Mouse (Mus musculus) forebrain, embryonic 14.5 days (tissue): ENCODE measurements at regions not wholly inside any gene's neighbourhood (a gene's known extent, or its start where the extent isn't known, plus 50 kb on each side); places are given as distances from the start of the nearest gene placed in this dataset.

Experiments
- ATAC-seq: fragments of 200-750 bp; cut with Nextera tagmentation; 2 replicates; pipeline ENCODE4 v1.8.0; 2017; ENCODE audit warnings: mild to moderate bottlenecking, moderate library complexity
- DNase-seq: peaks from one replicate; pipeline ENCODE4 v3.0.0-alpha.2; 2015; ENCODE audit warnings: low spot score
- H3K27ac ChIP-seq: fragments of 300-500 bp; sonication (generic); 2 replicates; pipeline ENCODE4 v1.5.1; 2014; ENCODE audit warnings: low read depth, mild to moderate bottlenecking, control low read depth, low read length, moderate library complexity
- H3K27me3 ChIP-seq: fragments of 300-500 bp; sonication (generic); replicated peaks from 2 replicates; pipeline ENCODE4 v1.6.1; 2014; ENCODE audit warnings: low read length, control low read depth, mixed read lengths; ENCODE audit not compliant: control insufficient read depth, insufficient read depth
- H3K36me3 ChIP-seq: fragments of 300-500 bp; sonication (generic); 2 replicates; pipeline ENCODE4 v1.6.1; 2014; ENCODE audit warnings: low read length, control low read depth; ENCODE audit not compliant: control insufficient read depth, insufficient read depth
- H3K4me1 ChIP-seq: fragments of 300-500 bp; sonication (generic); 2 replicates; pipeline ENCODE4 v1.6.1; 2014; ENCODE audit warnings: antibody characterized with exemption, low read length, control low read depth; ENCODE audit not compliant: control insufficient read depth, insufficient read depth
- H3K4me2 ChIP-seq: fragments of 300-500 bp; sonication (generic); 2 replicates; pipeline ENCODE4 v1.6.1; 2014; ENCODE audit warnings: mild to moderate bottlenecking, control low read depth, low read length
- H3K4me3 ChIP-seq: fragments of 300-500 bp; sonication (generic); 2 replicates; pipeline ENCODE4 v1.5.1; 2014; ENCODE audit warnings: low read depth, low read length, control low read depth
- H3K9ac ChIP-seq: fragments of 300-500 bp; sonication (generic); 2 replicates; pipeline ENCODE4 v1.6.1; 2014; ENCODE audit warnings: mild to moderate bottlenecking, low read length, control low read depth, moderate library complexity
- H3K9me3 ChIP-seq: fragments of 300-500 bp; sonication (generic); replicated peaks from 2 replicates; pipeline ENCODE4 v1.6.1; 2016; ENCODE audit warnings: low read length, control low read depth, mixed read lengths; ENCODE audit not compliant: control insufficient read depth
- WGBS: fragments of 180-500 bp; shearing (Covaris S2); extraction: QIAGEN DNeasy Blood & Tissue Kit; methylation state at CpG from one replicate; pipeline ENCODE4 v1.1.7; 2014; 5-methylcytosine and 5-hydroxymethylcytosine counted together

DNA sequence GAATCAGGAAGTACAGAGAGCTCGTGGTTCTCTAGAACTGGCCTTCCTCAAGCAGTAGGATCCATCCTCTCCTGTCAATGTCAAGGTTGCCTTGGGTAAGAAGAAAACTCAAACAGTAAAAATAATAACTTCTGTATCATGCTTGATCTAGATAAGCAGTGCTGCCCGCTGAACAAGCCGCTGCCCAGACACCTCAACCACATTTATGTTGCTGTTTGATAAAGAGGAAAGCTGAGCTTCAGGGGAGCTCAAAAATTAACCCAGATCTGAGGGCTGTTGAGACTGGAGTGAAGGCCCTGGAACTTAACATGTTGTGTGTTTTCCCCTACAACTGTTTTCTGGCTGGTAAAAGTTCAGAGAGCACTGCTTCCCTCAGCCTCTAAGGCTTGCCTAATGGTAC is 389.1 kb downstream of the Insc start:
- Histone ChIP-seq H3K4me1 (peaks cover 19% of the 10 kb centered on the region; the same call in 1 of the 2 replicates), H3K9me3 (no peaks in the 10 kb centered on the region), H3K4me2 (no peak overlapping the region), H3K4me3 (no peak overlapping the region), H3K27me3 (no peaks in the 10 kb centered on the region), H3K36me3 (no peaks in the 10 kb centered on the region), H3K9ac (no peak overlapping the region), H3K27ac (peak overlapping the region; percentile 23)
- DNase-seq, result no peak
- WGBS, result 76% methylated on average over 3 of the region's 3 CpGs
- ATAC-seq, result no peak

DNA sequence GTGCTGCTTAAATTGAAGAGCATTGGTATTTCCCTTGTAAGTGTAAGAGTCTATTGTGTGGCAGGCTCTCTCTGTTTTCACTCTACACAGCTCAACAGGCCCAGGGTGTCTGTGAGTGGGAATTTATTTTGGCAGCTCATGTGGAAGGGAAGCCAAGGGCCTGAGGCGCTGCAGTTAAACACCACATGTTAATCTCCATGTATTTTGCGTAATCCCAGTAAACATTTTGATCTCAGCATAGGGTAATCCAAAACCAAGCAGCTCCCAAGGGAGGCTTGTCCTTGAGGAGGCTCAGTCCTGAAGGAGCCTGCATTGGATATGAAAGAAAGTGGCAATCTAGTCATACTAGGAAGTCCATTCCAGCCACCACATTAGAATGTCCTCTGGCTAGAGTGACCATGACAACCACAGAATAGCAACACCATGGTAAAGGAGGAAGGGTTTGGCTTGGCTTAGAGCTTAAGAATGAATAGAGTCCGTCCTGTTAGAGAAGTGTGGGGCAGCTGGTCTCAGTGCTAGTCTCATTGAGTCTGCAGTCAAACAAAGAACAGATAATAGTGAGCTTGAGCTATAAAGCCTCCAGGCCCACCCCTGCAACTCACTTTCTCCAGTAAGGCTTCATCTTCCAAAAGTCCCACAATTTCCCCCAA is 391.6 kb downstream of the Insc start:
- ATAC-seq, result peak; percentile 18; the same call in 1 of the 2 replicates

DNA sequence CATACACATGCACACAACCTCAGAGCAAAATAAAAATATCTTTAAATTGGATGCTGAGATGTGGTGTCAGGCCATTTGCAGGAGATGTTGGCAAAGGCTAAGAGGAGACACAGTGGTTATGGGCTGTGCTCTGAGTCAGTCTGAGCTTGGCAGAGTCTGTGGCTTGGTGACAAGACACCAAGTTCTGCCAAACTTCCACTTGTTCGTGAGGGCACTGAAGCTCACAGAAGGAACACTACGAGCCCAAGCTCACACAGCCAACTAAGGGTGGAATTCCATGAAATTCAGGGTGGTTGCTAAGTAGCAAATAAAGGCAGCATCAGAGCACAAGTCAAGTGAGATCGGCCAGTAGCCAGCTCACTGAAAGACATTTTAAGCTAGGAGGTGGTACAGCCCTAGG is 396.8 kb downstream of the Insc start:
- Histone ChIP-seq H3K4me3 (no peak overlapping the region), H3K9ac (no peak overlapping the region), H3K9me3 (no peaks in the 10 kb centered on the region), H3K27me3 (no peaks in the 10 kb centered on the region), H3K4me1 (no peaks in the 10 kb centered on the region), H3K36me3 (no peaks in the 10 kb centered on the region), H3K27ac (no peak overlapping the region), H3K4me2 (no peak overlapping the region)
- ATAC-seq (no peak), DNase-seq (no peak)
- WGBS, result 69% methylated on average over 3 of the region's 3 CpGs

More for the DNA sequence above, 391.6 kb downstream of the Insc start:
- Histone ChIP-seq H3K4me2 (no peak overlapping the region), H3K27me3 (no peaks in the 10 kb centered on the region), H3K36me3 (no peaks in the 10 kb centered on the region), H3K4me1 (peaks cover 13% of the 10 kb centered on the region; the same call in 1 of the 2 replicates), H3K27ac (no peak overlapping the region), H3K4me3 (no peak overlapping the region), H3K9ac (no peak overlapping the region), H3K9me3 (no peaks in the 10 kb centered on the region)
- 58% methylated on average over 3 of the region's 3 CpGs for WGBS
- DNase-seq, result peak; percentile 46

DNA sequence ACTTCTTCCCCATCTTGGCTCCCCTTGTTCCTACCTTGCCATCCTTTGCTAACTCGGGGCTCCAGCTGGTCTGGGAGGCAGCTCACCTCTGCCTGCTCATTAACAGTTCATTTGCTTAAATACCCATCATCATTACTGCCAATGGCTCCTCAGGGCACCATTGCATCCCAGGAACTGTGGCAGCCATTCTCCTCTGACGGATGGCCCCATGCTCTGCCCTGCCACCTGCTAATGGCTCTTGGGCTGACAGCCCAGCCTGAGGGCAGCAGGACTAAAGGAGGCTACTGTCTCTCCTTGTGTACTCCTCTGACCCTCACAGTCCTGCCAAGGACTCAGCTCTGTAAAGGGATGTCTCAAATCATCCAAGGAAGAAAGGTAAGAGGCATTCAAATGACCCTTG is 398.7 kb downstream of the Insc start:
- ATAC-seq, result no peak
- Histone ChIP-seq H3K4me3 (no peak overlapping the region), H3K4me1 (no peaks in the 10 kb centered on the region), H3K9ac (no peak overlapping the region), H3K27ac (no peak overlapping the region), H3K9me3 (no peaks in the 10 kb centered on the region), H3K27me3 (no peaks in the 10 kb centered on the region), H3K4me2 (no peak overlapping the region), H3K36me3 (no peaks in the 10 kb centered on the region)
- WGBS, result 44% methylated on average over 2 of the region's 2 CpGs
- DNase-seq, result no peak

DNA sequence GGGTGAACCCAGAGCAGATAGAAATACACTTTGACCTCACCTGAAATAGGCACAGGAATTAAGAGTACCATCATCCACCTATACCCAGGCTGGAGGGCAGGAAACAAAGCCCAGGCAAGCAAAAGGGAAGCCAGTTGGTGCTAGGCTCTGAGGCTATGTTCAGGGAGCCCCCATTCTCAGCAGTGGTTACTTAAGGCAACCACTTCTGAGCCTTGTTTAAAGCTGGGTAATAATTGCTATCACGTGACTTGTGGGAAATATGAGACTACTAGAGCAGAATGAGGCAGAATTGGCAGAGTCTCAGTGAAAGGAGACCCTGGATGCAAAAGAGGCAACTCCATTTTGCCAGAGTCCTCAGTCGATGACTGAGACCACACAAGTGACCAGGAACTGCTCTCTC is 401.5 kb downstream of the Insc start:
- H3K27me3 ChIP-seq, result no peaks in the 10 kb centered on the region
- no peak for DNase-seq
- no peaks in the 10 kb centered on the region for H3K9me3 ChIP-seq
- 73% methylated on average over 2 of the region's 2 CpGs for WGBS
- no peak overlapping the region for H3K4me3 ChIP-seq
- no peaks in the 10 kb centered on the region for H3K4me1 ChIP-seq
- no peak for ATAC-seq
- no peak overlapping the region for H3K27ac ChIP-seq
- no peak overlapping the region for H3K4me2 ChIP-seq
- H3K36me3 ChIP-seq, result no peaks in the 10 kb centered on the region
- no peak overlapping the region for H3K9ac ChIP-seq

DNA sequence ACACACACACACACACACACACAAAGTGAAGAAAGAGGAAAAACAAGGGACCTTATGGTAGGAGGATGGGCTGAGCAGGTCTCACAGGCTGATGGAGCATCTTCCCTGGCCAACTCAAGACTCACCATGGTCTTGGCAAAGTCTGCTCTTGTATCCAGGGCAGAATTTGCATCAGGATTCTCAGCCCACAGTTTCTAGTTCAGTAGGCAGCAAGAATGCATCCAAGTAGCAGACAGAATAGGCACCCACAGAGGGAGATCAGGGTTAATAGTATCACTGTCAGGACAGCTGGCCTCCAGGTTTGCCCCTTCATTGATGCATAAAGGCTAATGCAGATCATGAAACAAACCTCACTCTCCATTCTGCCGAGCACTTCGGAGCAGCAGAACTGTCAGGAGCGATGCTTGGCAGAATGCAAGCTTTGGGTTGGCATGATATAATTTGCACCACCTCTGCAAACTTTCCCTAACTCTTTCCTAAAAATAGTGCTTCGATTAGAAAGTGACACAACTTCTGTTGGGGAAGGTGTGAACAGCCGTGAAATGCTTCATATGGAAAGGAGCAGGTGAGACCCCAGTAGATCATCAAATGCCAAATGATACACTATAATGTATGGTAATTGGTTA is 404.0 kb downstream of the Insc start:
- Histone ChIP-seq H3K36me3 (no peaks in the 10 kb centered on the region), H3K4me1 (no peaks in the 10 kb centered on the region), H3K4me3 (no peak overlapping the region), H3K27ac (no peak overlapping the region), H3K4me2 (no peak overlapping the region), H3K9ac (no peak overlapping the region), H3K27me3 (no peaks in the 10 kb centered on the region), H3K9me3 (no peaks in the 10 kb centered on the region)
- ATAC-seq, result no peak
- no peak for DNase-seq
- 67% methylated on average over 5 of the region's 5 CpGs for WGBS

DNA sequence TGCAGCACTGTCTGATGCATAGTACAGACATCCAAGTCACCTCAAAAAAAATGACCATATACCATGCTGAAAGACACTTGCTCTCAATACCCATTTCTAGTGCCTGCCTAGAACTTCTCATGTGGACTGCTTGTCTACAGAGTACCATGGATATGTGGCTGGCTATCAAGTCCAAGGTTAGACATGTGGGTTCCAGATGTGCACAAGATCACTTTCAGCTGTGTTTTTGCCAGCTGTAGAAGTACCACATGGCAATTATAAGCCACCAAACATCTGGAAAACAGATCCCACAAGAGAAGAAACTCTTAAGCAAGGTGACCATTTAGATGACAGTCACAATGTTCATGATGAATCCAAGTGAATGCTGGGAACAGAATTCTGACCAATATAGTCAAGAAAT is 409.8 kb downstream of the Insc start:
- H3K4me3 ChIP-seq, result no peak overlapping the region
- H3K4me2 ChIP-seq, result no peak overlapping the region
- no peaks in the 10 kb centered on the region for H3K27me3 ChIP-seq
- DNase-seq (no peak), ATAC-seq (no peak)
- H3K36me3 ChIP-seq, result no peaks in the 10 kb centered on the region
- H3K27ac ChIP-seq, result no peak overlapping the region
- no peaks in the 10 kb centered on the region for H3K4me1 ChIP-seq
- no peaks in the 10 kb centered on the region for H3K9me3 ChIP-seq
- no peak overlapping the region for H3K9ac ChIP-seq

DNA sequence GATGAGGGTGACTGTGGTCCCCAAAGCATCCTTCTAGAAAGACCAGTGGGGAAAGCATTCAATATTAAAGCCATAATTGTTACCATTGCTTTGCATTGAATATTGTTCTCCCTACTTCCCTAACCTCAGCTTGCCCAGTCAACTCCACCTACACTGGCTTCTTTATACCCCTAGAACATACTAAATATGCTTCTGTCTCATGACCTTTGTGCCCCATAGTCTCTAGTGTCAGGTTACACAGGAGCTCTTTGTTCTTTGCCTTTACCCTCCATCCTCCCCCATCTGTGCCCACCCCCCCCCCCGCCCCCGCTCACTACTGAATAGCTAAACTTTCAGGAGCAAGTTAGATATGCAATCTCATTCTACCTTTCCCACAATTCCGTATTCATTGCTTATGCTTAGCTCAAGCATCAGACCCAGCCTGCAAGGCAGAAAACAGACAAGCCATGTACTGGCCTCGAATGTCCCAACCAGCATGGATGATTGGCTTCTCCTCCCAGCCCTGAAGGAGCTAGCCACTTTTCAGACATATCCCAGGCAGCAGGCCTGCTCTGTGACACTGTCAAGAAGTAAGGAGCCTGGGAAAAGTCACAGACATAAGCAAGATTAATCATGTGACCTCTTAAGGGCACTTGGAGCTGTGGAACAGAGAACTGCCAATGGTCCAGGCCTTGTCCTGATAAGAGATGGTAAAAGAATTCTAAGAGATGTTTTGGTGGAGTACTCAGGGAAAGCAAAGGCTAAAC is 410.4 kb downstream of the Insc start:
- WGBS, result 43% methylated on average over 4 of the region's 4 CpGs
- H3K4me2 ChIP-seq, result no peak overlapping the region

DNA sequence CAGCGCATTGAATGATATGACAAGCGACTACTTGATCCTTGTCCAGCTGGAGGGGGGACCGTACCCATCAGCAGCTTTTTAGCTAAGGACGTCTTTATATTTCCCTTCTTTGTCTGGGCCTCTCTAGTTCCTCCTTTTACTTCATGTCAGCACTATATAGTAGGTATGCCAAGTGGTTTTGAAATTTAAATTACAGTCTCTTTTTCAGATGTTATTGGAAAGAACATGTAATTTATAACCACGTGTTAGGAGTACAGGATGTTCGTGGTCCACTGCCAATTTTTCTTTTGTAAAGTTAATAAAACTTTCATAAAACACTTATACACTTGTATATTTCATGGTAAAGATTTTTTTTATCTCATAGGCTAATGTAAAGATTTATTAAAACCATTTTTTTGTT is 426.5 kb downstream of the Insc start:
- H3K9ac ChIP-seq, result no peak overlapping the region
- H3K27ac ChIP-seq, result no peak overlapping the region
- 0 out of 2 replicates have a peak, but pooled peaks have one; percentile 32 for ATAC-seq
- no peak overlapping the region for H3K4me3 ChIP-seq
- peaks cover 4% of the 10 kb centered on the region for H3K4me1 ChIP-seq
- no peaks in the 10 kb centered on the region for H3K36me3 ChIP-seq
- no peaks in the 10 kb centered on the region for H3K9me3 ChIP-seq
- H3K4me2 ChIP-seq, result no peak overlapping the region
- no peaks in the 10 kb centered on the region for H3K27me3 ChIP-seq
- peak; percentile 26 for DNase-seq
- WGBS, result 55% methylated on average over 6 of the region's 6 CpGs

More for the DNA sequence above, 410.4 kb downstream of the Insc start:
- Histone ChIP-seq H3K27me3 (no peaks in the 10 kb centered on the region), H3K4me1 (no peaks in the 10 kb centered on the region), H3K4me3 (no peak overlapping the region), H3K9me3 (no peaks in the 10 kb centered on the region), H3K27ac (no peak overlapping the region), H3K9ac (no peak overlapping the region), H3K36me3 (no peaks in the 10 kb centered on the region)
- DNase-seq, result no peak
- ATAC-seq, result no peak
